Mouse (Mus musculus): ENCODE measurements at regions not wholly inside any gene's neighbourhood (a gene's known extent, or its start where the extent isn't known, plus 50 kb on each side); places are given as distances from the start of the nearest gene placed in this dataset.
"Not testable (repeated sequence)": the region's sequence is repeated elsewhere in the genome, so short reads cannot be mapped to it uniquely, and the experiment has no call there.

DNA sequence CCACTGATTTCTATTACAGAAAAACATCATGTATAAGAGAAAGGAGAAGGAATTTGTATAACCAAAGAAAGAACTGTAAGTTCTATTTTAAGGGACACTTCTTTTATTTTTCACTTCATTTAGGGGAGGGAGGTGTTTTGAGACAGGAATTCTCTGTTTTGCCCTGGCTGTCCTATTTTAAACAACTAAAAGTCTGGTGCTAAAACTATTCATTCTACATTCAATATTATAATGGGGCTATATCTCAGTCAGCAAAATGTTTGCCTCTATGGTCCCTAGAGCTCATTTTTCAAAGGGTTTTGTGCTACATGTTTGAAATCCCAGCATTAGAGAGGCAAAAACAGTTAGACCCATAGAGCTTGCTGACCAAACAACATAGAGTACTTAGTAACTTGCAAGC, 632.8 kb upstream of the Map3k7 start:
- Histone ChIP-seq H3K9me3 (replicated peaks) (no peaks in the 10 kb centered on the region), H3K36me3 (replicated peaks) (no peaks in the 10 kb centered on the region), H3K27me3 (ENCODE audit: insufficient read depth, low read length) (no peaks in the 10 kb centered on the region), H3K4me1 (ENCODE audit: insufficient read depth, low read depth, low read length) (no peaks in the 10 kb centered on the region), H3K4me3 (ENCODE audit: low read depth, low read length) (no peak overlapping the region)
- ATAC-seq (ENCODE audit: extremely low read depth, insufficient number of reproducible peaks, low FRiP score, poor library complexity, severe bottlenecking) = no peak
- DNase-seq (ENCODE audit: low spot score) = no peak
- no peak for TF ChIP-seq CTCF (IDR thresholded peaks at IDR 0.05; ENCODE audit: low read depth, low read length)
- no peak for TF ChIP-seq GATA1 (IDR thresholded peaks at IDR 0.05; ENCODE audit: borderline replicate concordance, low read length)
- TF ChIP-seq POLR2AphosphoS5 (IDR thresholded peaks at IDR 0.05; ENCODE audit: insufficient replicate concordance, low read depth, low read length) = no peak
- TF ChIP-seq GATA2 (IDR thresholded peaks at IDR 0.05; ENCODE audit: borderline replicate concordance, low read depth, low read length) = no peak
- no peak for TF ChIP-seq TAL1 (conservative IDR thresholded peaks at IDR 0.05; ENCODE audit: low read depth, low read length)

DNA sequence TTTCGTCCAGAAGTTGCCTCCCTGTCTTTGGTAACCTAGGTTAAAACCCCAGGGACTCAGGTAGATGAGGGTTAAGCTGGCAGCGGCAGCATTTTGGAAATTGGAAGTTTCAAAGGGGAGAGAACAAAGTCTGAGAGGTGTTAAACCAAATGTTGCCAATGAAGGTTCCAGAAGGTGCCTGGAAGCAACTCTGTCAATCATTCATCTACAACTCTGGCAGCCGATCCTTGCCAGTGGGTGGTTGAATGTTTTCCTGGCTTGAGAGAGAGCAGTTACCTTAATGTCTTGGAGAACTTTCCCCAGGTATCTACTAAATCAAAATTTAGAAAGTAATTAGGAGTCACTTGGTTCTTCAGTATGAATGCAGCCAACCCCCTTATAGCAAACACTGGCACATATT, 628.2 kb upstream of the Map3k7 start:
- no peaks in the 10 kb centered on the region for H3K36me3 ChIP-seq (replicated peaks)
- DNase-seq (ENCODE audit: low spot score) = no peak
- no peaks in the 10 kb centered on the region for H3K27me3 ChIP-seq (ENCODE audit: insufficient read depth, low read length)
- no peaks in the 10 kb centered on the region for H3K9me3 ChIP-seq (replicated peaks)
- H3K4me3 ChIP-seq (ENCODE audit: low read depth, low read length) = no peak overlapping the region
- H3K4me1 ChIP-seq (ENCODE audit: insufficient read depth, low read depth, low read length) = no peaks in the 10 kb centered on the region
- TF ChIP-seq TAL1 (conservative IDR thresholded peaks at IDR 0.05; ENCODE audit: low read depth, low read length) (no peak), GATA1 (IDR thresholded peaks at IDR 0.05; ENCODE audit: borderline replicate concordance, low read length) (no peak), GATA2 (IDR thresholded peaks at IDR 0.05; ENCODE audit: borderline replicate concordance, low read depth, low read length) (no peak), POLR2AphosphoS5 (IDR thresholded peaks at IDR 0.05; ENCODE audit: insufficient replicate concordance, low read depth, low read length) (no peak), CTCF (IDR thresholded peaks at IDR 0.05; ENCODE audit: low read depth, low read length) (no peak)
- ATAC-seq (ENCODE audit: extremely low read depth, insufficient number of reproducible peaks, low FRiP score, poor library complexity, severe bottlenecking) = no peak

DNA sequence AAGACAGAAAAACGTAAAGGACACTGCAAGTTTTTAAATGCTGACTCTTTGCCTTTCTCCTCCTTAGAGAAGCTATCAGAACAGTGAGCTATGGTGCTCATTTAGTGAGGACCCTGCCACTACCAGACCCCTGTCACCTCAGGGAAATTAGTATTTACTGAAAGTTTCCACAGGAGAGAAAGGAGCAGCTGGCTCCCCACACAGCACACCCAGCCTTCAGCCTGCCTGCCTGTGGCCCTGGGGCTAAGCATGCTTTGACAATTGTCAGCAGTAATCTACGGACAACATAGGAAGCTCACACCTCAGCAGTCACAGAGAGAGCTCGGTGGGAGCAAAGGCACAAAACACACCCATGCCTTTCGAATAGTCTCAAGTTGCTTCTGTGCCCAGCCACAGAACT, 625.9 kb upstream of the Map3k7 start:
- H3K36me3 ChIP-seq (replicated peaks) = no peaks in the 10 kb centered on the region
- no peaks in the 10 kb centered on the region for H3K9me3 ChIP-seq (replicated peaks)
- no peaks in the 10 kb centered on the region for H3K27me3 ChIP-seq (ENCODE audit: insufficient read depth, low read length)
- DNase-seq (ENCODE audit: low spot score) = no peak
- H3K4me3 ChIP-seq (ENCODE audit: low read depth, low read length) = no peak overlapping the region
- H3K4me1 ChIP-seq (ENCODE audit: insufficient read depth, low read depth, low read length) = no peaks in the 10 kb centered on the region
- ATAC-seq (ENCODE audit: extremely low read depth, insufficient number of reproducible peaks, low FRiP score, poor library complexity, severe bottlenecking) = no peak
- TF ChIP-seq GATA2 (IDR thresholded peaks at IDR 0.05; ENCODE audit: borderline replicate concordance, low read depth, low read length) (no peak), GATA1 (IDR thresholded peaks at IDR 0.05; ENCODE audit: borderline replicate concordance, low read length) (no peak), TAL1 (conservative IDR thresholded peaks at IDR 0.05; ENCODE audit: low read depth, low read length) (no peak), CTCF (IDR thresholded peaks at IDR 0.05; ENCODE audit: low read depth, low read length) (no peak), POLR2AphosphoS5 (IDR thresholded peaks at IDR 0.05; ENCODE audit: insufficient replicate concordance, low read depth, low read length) (no peak)

GRCm38 (mm10) chr4:31343312-31344248, 620.3 kb upstream of the Map3k7 start:
- ATAC-seq (ENCODE audit: extremely low read depth, insufficient number of reproducible peaks, low FRiP score, poor library complexity, severe bottlenecking) (no peak), DNase-seq (ENCODE audit: low spot score) (no peak)
- H3K9me3 ChIP-seq (replicated peaks) = no peaks in the 10 kb centered on the region
- H3K4me3 ChIP-seq (ENCODE audit: low read depth, low read length) = no peak overlapping the region
- H3K27me3 ChIP-seq (ENCODE audit: insufficient read depth, low read length) = no peaks in the 10 kb centered on the region
- TF ChIP-seq TAL1 (conservative IDR thresholded peaks at IDR 0.05; ENCODE audit: low read depth, low read length) (no peak), GATA1 (IDR thresholded peaks at IDR 0.05; ENCODE audit: borderline replicate concordance, low read length) (no peak), POLR2AphosphoS5 (IDR thresholded peaks at IDR 0.05; ENCODE audit: insufficient replicate concordance, low read depth, low read length) (no peak), CTCF (IDR thresholded peaks at IDR 0.05; ENCODE audit: low read depth, low read length) (no peak)
- H3K36me3 ChIP-seq (replicated peaks) = no peaks in the 10 kb centered on the region
- no peaks in the 10 kb centered on the region for H3K4me1 ChIP-seq (ENCODE audit: insufficient read depth, low read depth, low read length)

GRCm38 (mm10) chr4:31354046-31354445, 609.9 kb upstream of the Map3k7 start:
- not testable (repeated sequence) for H3K4me1 ChIP-seq (ENCODE audit: insufficient read depth, low read depth, low read length); DNase-seq (ENCODE audit: low spot score); H3K4me3 ChIP-seq (ENCODE audit: low read depth, low read length); H3K27me3 ChIP-seq (ENCODE audit: insufficient read depth, low read length); H3K36me3 ChIP-seq (replicated peaks); ATAC-seq (ENCODE audit: extremely low read depth, insufficient number of reproducible peaks, low FRiP score, poor library complexity, severe bottlenecking); H3K9me3 ChIP-seq (replicated peaks)

- no peak for TF ChIP-seq POLR2AphosphoS5 (IDR thresholded peaks at IDR 0.05; ENCODE audit: insufficient replicate concordance, low read depth, low read length)
- TF ChIP-seq CTCF (IDR thresholded peaks at IDR 0.05; ENCODE audit: low read depth, low read length) = no peak
- no peak for TF ChIP-seq GATA1 (IDR thresholded peaks at IDR 0.05; ENCODE audit: borderline replicate concordance, low read length)
- TF ChIP-seq GATA2 (IDR thresholded peaks at IDR 0.05; ENCODE audit: borderline replicate concordance, low read depth, low read length) = no peak
- ATAC-seq (ENCODE audit: extremely low read depth, insufficient number of reproducible peaks, low FRiP score, poor library complexity, severe bottlenecking) = no peak
Observed at GRCm38 (mm10) chr4:31354953-31355352, 608.9 kb upstream of the Map3k7 start.

More at GRCm38 (mm10) chr4:31354953-31355352, 608.9 kb upstream of the Map3k7 start:
- H3K36me3 ChIP-seq (replicated peaks) = no peaks in the 10 kb centered on the region
- no peak overlapping the region for H3K4me3 ChIP-seq (ENCODE audit: low read depth, low read length)
- peaks cover 3% of the 10 kb centered on the region; the same call in 1 of the 2 replicates for H3K9me3 ChIP-seq (replicated peaks)
- H3K27me3 ChIP-seq (ENCODE audit: insufficient read depth, low read length) = no peaks in the 10 kb centered on the region
- no peak for DNase-seq (ENCODE audit: low spot score)
- H3K4me1 ChIP-seq (ENCODE audit: insufficient read depth, low read depth, low read length) = no peaks in the 10 kb centered on the region
